Mouse (Mus musculus) E14TG2a.4 (cell line): ENCODE measurements around the gene Fhl5.

Experiments
- CTCF ChIP-seq: conservative IDR thresholded peaks from 2 replicates; pipeline ENCODE4 v1.5.1; 2014; ENCODE audit warnings: low read length
- NANOG ChIP-seq: IDR thresholded peaks from 2 replicates; pipeline ENCODE4 v1.6.1; 2014; ENCODE audit warnings: borderline replicate concordance, low read length, mixed read lengths
- POU5F1 ChIP-seq: IDR thresholded peaks from 2 replicates; pipeline ENCODE4 v1.6.1; 2014; ENCODE audit warnings: low read length, borderline replicate concordance

- TF ChIP-seq CTCF (no peak), POU5F1 (no peak), NANOG (no peak)
These were observed 29.2 kb downstream of the Fhl5 start for GRCm38 (mm10) chr4:25213451-25213850.
